Mouse (Mus musculus): ENCODE results near the gene Bpifa2. TPM values are rescaled to one million over a fixed set of nuclear protein-coding genes. Genes with fewer than 3 reads are reported as not detected.

The Bpifa2 gene
- polyA plus RNA-seq (2014; fragmentation: Nextera tagmentation; extraction: Ambion mirVana), result not detected in 2 replicates

DNA sequence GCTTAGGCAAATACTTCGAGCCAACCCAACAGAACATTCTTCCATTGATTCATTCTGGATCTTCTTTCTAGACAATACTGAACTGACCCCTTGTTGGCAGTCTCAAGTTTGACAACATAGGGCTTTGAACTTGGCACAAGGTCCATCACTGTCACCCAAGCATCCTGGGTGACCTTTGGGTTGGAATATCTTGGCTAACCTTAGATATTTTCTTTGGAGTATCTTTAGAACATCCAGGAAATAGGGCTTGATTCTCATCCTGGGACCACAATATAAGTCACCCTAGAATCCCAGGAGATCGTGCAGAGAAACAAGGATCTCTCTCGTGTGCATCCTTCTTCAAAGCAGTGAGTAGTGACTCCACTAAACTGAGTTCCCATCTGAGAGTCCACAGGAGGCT is at the start of gene Bpifa2:
Gene Bpifa2 (plus strand): TSS at position 301 of the 400 bp plus-strand sequence.
- Histone ChIP-seq H3K4me3 (ENCODE audit: low read depth, low read length) (no peak within 1 kb of the TSS), H3K9me3 (ENCODE audit: control insufficient read depth, low read length) (no peaks in the 10 kb centered on the region), H3K9ac (replicated peaks; ENCODE audit: low read depth, low read length) (no peak within 1 kb of the TSS), H3K4me2 (ENCODE audit: low read depth, low read length) (no peak within 1 kb of the TSS), H3K27me3 (ENCODE audit: control insufficient read depth, insufficient read depth, low read length) (no peaks in the 10 kb centered on the region), H3K36me3 (ENCODE audit: control insufficient read depth, insufficient read depth, low read length) (no peaks in the 10 kb centered on the region), H3K4me1 (ENCODE audit: control insufficient read depth, insufficient read depth, low read length) (no peaks in the 10 kb centered on the region), H3K27ac (ENCODE audit: low read depth, low read length) (no peak within 1 kb of the TSS)
- 86% methylated on average over 3 of the region's 3 CpGs for WGBS
- ATAC-seq (ENCODE audit: low read depth), result no peak

DNA sequence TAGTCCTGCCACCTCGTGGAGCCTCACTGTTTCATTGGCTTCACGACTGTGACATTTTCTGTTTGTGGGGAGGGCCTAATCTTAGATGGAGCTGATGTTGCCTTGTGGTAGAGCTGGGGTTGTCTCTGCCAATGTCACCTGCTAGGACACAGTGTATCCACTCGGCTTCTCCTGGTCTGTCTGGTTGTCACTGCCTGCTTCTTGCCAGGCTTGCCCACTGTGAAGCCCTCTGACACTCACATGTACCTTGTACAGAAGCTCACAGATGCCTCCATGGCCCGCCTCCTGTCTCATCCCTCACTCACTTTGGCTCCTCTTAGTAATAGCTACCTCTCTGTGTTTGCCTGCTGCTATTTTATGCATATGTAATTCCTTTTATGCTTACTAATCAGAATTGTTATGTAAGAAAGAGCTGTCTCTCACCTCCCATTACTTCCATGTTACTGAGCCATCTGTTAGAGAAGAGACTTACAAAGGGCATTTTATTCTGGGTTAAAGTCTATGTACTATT is 45.2 kb upstream of the Bpifa2 start:
- Histone ChIP-seq H3K27ac (ENCODE audit: low read depth, low read length) (no peak overlapping the region), H3K27me3 (ENCODE audit: control insufficient read depth, insufficient read depth, low read length) (no peaks in the 10 kb centered on the region), H3K36me3 (ENCODE audit: control insufficient read depth, insufficient read depth, low read length) (no peaks in the 10 kb centered on the region), H3K9me3 (ENCODE audit: control insufficient read depth, low read length) (no peaks in the 10 kb centered on the region), H3K4me1 (ENCODE audit: control insufficient read depth, insufficient read depth, low read length) (no peaks in the 10 kb centered on the region), H3K4me3 (ENCODE audit: low read depth, low read length) (no peak overlapping the region), H3K4me2 (ENCODE audit: low read depth, low read length) (no peak overlapping the region), H3K9ac (replicated peaks; ENCODE audit: low read depth, low read length) (no peak overlapping the region)
- ATAC-seq (ENCODE audit: low read depth), result no peak
- 71% methylated on average over 4 of the region's 4 CpGs for WGBS

DNA sequence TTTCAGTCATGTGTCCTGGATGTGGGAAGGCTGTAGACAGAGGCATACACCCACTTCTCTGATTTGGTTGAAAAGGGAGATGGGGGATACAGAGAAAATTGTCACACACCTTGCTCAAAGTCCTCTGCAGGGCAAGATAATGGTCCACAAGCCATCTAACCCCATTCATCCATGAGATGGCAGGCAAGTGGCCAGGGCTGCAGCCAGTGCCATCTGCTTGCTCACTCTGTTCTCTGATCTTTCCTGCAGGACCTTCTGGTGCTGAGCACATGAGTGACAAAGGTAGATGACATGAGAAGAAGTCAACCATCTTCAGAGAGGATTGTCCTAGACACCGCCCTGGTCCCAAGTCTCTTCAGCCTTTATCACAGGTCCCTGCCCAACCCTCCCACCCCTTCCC is 44.7 kb upstream of the Bpifa2 start:
- H3K9me3 ChIP-seq (ENCODE audit: control insufficient read depth, low read length), result no peaks in the 10 kb centered on the region
- no peak overlapping the region for H3K27ac ChIP-seq (ENCODE audit: low read depth, low read length)
- no peaks in the 10 kb centered on the region for H3K27me3 ChIP-seq (ENCODE audit: control insufficient read depth, insufficient read depth, low read length)
- H3K9ac ChIP-seq (replicated peaks; ENCODE audit: low read depth, low read length), result no peak overlapping the region
- ATAC-seq (ENCODE audit: low read depth), result no peak
- 100% methylated on average over 1 of the region's 1 CpGs for WGBS
- H3K4me1 ChIP-seq (ENCODE audit: control insufficient read depth, insufficient read depth, low read length), result no peaks in the 10 kb centered on the region
- no peak overlapping the region for H3K4me3 ChIP-seq (ENCODE audit: low read depth, low read length)
- H3K4me2 ChIP-seq (ENCODE audit: low read depth, low read length), result no peak overlapping the region
- no peaks in the 10 kb centered on the region for H3K36me3 ChIP-seq (ENCODE audit: control insufficient read depth, insufficient read depth, low read length)

DNA sequence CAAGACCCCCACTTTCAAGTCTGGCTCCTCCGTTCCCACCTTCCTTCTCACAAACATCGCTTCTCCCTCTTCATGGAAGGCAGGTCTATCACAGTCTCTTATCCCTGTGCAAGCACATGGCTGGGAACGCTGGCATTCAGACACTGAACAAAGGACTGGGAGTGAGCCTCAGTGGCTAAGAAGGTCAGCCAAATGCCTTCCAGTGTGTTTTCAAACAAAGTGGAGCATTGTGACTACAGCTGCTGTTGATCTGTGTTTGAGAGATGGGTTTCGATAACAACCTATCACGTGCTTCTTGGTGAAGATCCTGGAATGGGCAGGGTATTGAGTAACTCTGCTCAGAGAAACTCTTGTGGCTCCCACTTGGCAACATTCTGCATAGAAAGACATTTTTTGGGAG is 37.8 kb upstream of the Bpifa2 start:
- Histone ChIP-seq H3K36me3 (ENCODE audit: control insufficient read depth, insufficient read depth, low read length) (no peaks in the 10 kb centered on the region), H3K4me3 (ENCODE audit: low read depth, low read length) (no peak overlapping the region), H3K9ac (replicated peaks; ENCODE audit: low read depth, low read length) (no peak overlapping the region), H3K4me1 (ENCODE audit: control insufficient read depth, insufficient read depth, low read length) (no peaks in the 10 kb centered on the region), H3K9me3 (ENCODE audit: control insufficient read depth, low read length) (no peaks in the 10 kb centered on the region), H3K27me3 (ENCODE audit: control insufficient read depth, insufficient read depth, low read length) (no peaks in the 10 kb centered on the region), H3K4me2 (ENCODE audit: low read depth, low read length) (no peak overlapping the region), H3K27ac (ENCODE audit: low read depth, low read length) (no peak overlapping the region)
- ATAC-seq (ENCODE audit: low read depth), result no peak; the same call in 1 of the 2 replicates
- 61% methylated on average over 5 of the region's 5 CpGs for WGBS

DNA sequence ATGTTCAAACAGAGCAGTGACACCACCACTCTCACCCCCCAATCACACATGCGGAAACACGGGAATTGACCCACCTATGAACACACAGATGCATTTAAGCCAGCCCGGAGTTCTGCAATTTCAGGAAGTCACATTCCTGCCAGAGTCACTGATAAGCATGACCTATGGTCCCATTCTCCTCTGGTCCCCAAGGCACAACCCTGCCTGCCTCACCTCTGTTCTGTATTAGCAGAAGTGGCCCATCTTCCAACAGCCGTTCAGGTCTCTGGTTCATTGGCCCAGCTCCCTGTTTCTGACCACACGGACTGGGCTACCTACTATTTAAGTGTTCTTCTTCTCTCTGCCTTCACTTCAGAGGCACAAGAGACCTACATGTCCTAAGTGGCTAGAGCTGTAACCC is 33.5 kb upstream of the Bpifa2 start, which contains the start of gene Bpifa6:
Gene Bpifa6 (plus strand): TSS at position 364 of the 400 bp plus-strand sequence.
- 91% methylated on average over 5 of the region's 5 CpGs for WGBS
- no peak for ATAC-seq (ENCODE audit: low read depth)
- Histone ChIP-seq H3K27ac (ENCODE audit: low read depth, low read length) (no peak within 1 kb of the TSS), H3K9ac (replicated peaks; ENCODE audit: low read depth, low read length) (no peak within 1 kb of the TSS), H3K4me3 (ENCODE audit: low read depth, low read length) (no peak within 1 kb of the TSS), H3K36me3 (ENCODE audit: control insufficient read depth, insufficient read depth, low read length) (no peaks in the 10 kb centered on the region), H3K4me2 (ENCODE audit: low read depth, low read length) (no peak within 1 kb of the TSS), H3K4me1 (ENCODE audit: control insufficient read depth, insufficient read depth, low read length) (no peaks in the 10 kb centered on the region), H3K9me3 (ENCODE audit: control insufficient read depth, low read length) (no peaks in the 10 kb centered on the region), H3K27me3 (ENCODE audit: control insufficient read depth, insufficient read depth, low read length) (no peaks in the 10 kb centered on the region)

DNA sequence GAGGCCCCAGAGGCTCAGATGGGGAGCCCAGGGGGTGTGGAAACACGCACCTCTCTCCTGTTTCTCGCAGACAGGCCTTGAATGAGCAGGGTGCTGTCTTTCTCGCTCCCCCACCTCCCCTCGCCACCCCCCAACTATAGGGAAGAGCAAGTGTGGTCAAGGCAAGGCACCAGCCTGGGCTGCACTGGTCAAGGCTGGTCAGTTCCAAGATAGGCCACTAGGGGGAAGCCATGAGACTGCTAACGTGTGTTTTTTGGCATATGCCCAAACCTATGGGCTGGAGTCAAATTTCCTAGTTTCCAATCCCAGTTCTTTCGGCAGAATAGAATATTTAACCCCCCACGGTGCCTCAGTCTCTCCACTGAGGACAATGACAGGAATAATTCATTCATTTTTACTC is 12.3 kb upstream of the Bpifa2 start:
- WGBS, result 10% methylated on average over 7 of the region's 7 CpGs
- ATAC-seq (ENCODE audit: low read depth), result no peak
- Histone ChIP-seq H3K9ac (replicated peaks; ENCODE audit: low read depth, low read length) (no peak overlapping the region), H3K27me3 (ENCODE audit: control insufficient read depth, insufficient read depth, low read length) (no peaks in the 10 kb centered on the region), H3K4me2 (ENCODE audit: low read depth, low read length) (no peak overlapping the region), H3K36me3 (ENCODE audit: control insufficient read depth, insufficient read depth, low read length) (no peaks in the 10 kb centered on the region), H3K27ac (ENCODE audit: low read depth, low read length) (no peak overlapping the region), H3K4me1 (ENCODE audit: control insufficient read depth, insufficient read depth, low read length) (no peaks in the 10 kb centered on the region), H3K9me3 (ENCODE audit: control insufficient read depth, low read length) (no peaks in the 10 kb centered on the region), H3K4me3 (ENCODE audit: low read depth, low read length) (no peak overlapping the region)

DNA sequence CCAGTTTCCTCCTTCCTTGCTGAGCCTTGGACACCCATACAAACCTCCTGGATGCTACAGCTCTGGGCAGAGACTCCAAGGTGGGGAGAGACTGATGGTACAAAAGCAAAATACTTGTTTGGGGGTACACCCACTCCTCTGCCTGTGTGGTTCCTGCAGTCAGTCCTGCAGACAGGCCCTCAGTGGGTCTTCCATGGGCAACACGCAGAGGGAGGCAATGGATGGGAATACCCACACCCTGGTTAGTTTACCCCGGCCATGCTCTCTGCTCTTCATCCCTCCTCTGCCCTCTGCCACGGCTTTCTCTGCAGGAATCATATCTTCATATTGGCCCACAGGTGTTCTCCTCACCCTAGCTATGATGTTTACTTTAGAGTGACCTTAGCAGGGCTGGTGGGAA is 7.6 kb upstream of the Bpifa2 start:
- no peak overlapping the region for H3K27ac ChIP-seq (ENCODE audit: low read depth, low read length)
- 91% methylated on average over 3 of the region's 3 CpGs for WGBS
- H3K27me3 ChIP-seq (ENCODE audit: control insufficient read depth, insufficient read depth, low read length), result no peaks in the 10 kb centered on the region
- H3K4me3 ChIP-seq (ENCODE audit: low read depth, low read length), result no peak overlapping the region
- no peaks in the 10 kb centered on the region for H3K36me3 ChIP-seq (ENCODE audit: control insufficient read depth, insufficient read depth, low read length)
- no peaks in the 10 kb centered on the region for H3K9me3 ChIP-seq (ENCODE audit: control insufficient read depth, low read length)
- H3K4me2 ChIP-seq (ENCODE audit: low read depth, low read length), result no peak overlapping the region
- ATAC-seq (ENCODE audit: low read depth), result no peak
- H3K4me1 ChIP-seq (ENCODE audit: control insufficient read depth, insufficient read depth, low read length), result no peaks in the 10 kb centered on the region
- no peak overlapping the region for H3K9ac ChIP-seq (replicated peaks; ENCODE audit: low read depth, low read length)

DNA sequence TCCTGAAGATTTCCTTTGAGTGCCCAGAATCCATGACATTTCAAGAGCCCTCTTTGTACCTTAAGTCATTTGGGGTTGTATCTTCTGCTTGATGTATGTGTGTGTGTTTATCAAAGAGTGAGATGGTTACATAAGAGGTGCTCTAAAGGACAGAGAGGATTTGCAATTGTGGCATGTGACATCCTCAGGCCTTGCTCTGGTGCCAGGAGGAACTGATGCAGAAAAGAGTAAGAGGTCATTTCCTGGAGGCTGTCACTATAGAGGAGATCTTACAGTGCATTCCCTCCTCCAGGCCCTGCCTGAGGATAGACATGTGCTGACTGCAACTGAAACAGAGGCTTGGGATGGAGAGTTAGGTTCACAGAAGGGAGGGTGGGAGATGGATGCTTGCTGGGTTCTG is 7.0 kb upstream of the Bpifa2 start:
- no peak overlapping the region for H3K4me3 ChIP-seq (ENCODE audit: low read depth, low read length)
- H3K9ac ChIP-seq (replicated peaks; ENCODE audit: low read depth, low read length), result no peak overlapping the region
- H3K4me2 ChIP-seq (ENCODE audit: low read depth, low read length), result no peak overlapping the region
- no peaks in the 10 kb centered on the region for H3K9me3 ChIP-seq (ENCODE audit: control insufficient read depth, low read length)
- H3K4me1 ChIP-seq (ENCODE audit: control insufficient read depth, insufficient read depth, low read length), result no peaks in the 10 kb centered on the region
- no peaks in the 10 kb centered on the region for H3K36me3 ChIP-seq (ENCODE audit: control insufficient read depth, insufficient read depth, low read length)
- H3K27ac ChIP-seq (ENCODE audit: low read depth, low read length), result no peak overlapping the region
- no peak for ATAC-seq (ENCODE audit: low read depth)
- no peaks in the 10 kb centered on the region for H3K27me3 ChIP-seq (ENCODE audit: control insufficient read depth, insufficient read depth, low read length)

DNA sequence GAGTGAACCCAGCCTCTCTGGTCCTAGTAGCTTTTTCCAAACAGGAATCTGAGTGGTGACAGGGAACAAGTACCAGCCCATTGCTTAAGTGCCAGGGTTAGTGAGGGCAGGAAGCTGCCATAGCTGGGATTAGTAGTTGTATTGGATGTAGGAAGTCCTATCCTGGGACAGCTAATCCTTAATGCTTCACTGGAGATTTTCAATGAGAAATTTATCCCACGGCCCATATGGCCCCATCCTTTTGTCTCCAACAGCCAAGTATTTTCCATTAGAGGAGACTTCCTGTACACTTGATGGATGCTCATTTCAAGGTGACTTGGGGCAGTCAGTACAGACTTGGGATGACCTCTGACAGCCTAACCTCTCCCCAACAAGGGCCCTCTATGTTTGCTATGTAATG is 3.6 kb upstream of the Bpifa2 start:
- Histone ChIP-seq H3K4me1 (ENCODE audit: control insufficient read depth, insufficient read depth, low read length) (no peaks in the 10 kb centered on the region), H3K9me3 (ENCODE audit: control insufficient read depth, low read length) (no peaks in the 10 kb centered on the region), H3K27me3 (ENCODE audit: control insufficient read depth, insufficient read depth, low read length) (no peaks in the 10 kb centered on the region), H3K4me2 (ENCODE audit: low read depth, low read length) (no peak overlapping the region), H3K4me3 (ENCODE audit: low read depth, low read length) (no peak overlapping the region), H3K9ac (replicated peaks; ENCODE audit: low read depth, low read length) (no peak overlapping the region), H3K27ac (ENCODE audit: low read depth, low read length) (no peak overlapping the region), H3K36me3 (ENCODE audit: control insufficient read depth, insufficient read depth, low read length) (no peaks in the 10 kb centered on the region)
- ATAC-seq (ENCODE audit: low read depth), result no peak
- 61% methylated on average over 1 of the region's 1 CpGs for WGBS
